Mouse (Mus musculus) monocyte, adult 5-6 weeks (primary cell): ENCODE data around the gene Prokr2. TPM values are rescaled to one million over a fixed set of nuclear protein-coding genes. Genes with fewer than 3 reads are reported as not detected.

Experiments
- ATAC-seq: fragments of 153-309, 156-312 bp; replicated peaks from 2 replicates; pipeline ENCODE4 v1.8.0; 2017; ENCODE audit warnings: mild to moderate bottlenecking; ENCODE audit not compliant: low TSS enrichment, insufficient number of reproducible peaks, severe bottlenecking, poor library complexity, low FRiP score
- total RNA-seq: library from RNA; stranded (forward); fragments of 200-1000, 200-491, 200-594 nt; gene quantifications from 3 replicates; pipeline ENCODE4 v1.2.3, GENCODE M21; 2017

Prokr2 gene
- total RNA-seq, 1 experiment from 2014 or later, result not detected

DNA sequence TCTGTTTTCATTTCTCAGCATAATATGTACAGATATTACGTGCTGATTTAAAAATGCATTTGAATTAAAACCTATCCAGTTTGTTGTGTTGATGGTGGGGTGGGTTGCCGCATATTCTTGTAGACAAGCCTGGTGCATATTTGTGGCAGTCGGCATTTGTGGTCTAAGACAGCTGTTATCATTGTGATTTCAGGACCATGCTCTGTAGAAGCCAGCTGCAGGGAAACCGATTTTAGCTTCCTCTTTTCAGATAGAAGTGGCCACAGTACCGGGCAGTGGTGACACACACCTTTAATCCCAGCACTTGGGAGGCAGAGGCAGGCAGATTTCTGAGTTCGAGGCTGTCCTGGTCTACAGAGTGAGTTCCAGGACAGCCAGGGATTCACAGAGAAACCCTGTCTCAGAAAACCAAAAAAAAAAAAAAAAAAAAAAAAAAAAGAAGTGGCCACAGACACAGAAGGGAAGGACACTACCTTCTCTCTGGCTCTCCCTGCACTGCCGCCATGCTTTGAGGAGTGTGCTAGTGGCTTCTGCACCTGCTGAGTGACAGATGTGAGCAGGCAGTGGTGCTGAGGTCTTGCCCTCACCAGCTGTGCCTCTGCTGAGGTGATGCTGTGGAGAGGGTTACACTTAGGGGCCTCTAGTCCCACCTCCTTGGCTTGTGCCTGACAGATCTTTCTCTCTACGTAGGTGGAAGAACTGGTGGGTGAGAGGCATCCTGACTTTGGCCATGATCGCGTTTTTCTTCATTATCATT is 91.4 kb downstream of the Prokr2 start:
- ATAC-seq, result no peak

DNA sequence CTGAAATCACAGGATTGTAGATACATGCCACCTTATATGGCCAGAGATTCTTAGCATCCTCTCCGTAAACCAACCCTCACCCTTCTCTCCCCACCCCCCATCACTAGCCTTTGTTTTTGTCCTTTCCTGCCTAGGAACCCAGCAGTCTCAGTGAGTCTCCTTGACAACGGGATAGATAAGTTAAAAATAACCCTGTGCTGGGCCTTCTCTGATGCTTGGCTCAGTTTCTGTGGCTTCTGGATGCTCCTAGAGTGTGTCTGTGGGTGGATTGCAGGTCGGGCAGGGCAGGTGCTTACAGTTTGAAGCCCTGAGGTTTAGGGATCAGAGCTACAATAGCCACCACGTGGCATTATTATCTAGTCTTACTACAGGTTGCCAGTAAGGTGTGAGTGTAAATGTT is 93.2 kb downstream of the Prokr2 start:
- ATAC-seq, result no peak

GRCm38 (mm10) chr2:132291265-132291664 is 94.0 kb downstream of the Prokr2 start:
- no peak for ATAC-seq

DNA sequence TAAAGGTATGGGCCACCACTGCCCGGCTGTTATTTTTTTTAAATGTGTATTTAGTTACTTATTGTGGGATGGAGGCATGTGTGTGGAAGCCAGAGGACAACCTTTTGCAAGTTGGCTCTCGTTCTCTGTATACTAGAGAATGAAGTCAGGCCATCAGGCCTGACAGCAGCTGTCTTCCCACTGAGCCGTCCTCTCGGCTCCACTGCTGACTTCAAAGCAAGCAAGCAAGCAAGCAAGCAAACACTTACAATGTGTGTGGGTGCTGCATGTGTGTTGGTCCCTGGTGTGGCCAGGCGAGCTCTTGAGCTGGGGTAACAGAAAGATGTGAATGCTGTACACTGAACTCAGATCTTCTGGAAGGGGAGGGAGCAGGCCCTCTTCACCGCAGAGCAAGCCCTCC is 94.4 kb downstream of the Prokr2 start:
- ATAC-seq, result no peak

DNA sequence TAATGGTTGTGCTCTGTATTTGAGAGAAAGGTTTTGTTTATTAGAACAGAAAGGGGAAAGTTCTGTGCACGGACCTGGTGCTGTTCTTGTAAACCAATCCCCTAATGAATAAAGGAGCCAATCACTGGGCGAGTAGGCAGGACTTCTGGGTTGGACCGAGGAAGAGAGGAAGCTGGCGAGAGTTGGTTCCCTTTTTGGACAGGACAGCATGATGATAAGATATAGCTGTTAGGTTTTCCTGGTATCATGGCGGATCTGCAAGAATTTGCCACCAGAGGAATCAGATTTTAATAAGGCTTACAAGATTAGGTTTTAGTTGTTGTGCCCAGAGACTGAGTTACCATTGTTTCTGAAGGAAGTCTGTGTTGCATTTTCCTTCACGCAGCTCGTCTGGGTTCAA is 96.0 kb downstream of the Prokr2 start:
- ATAC-seq, result peak; percentile 67; the same call in 1 of the 2 replicates

Other genes starting within 250 kb of the Prokr2 start
- gene Slc23a2, start 240.3 kb downstream of the Prokr2 start, total RNA-seq, result 15.0 to 28.8 TPM (median 17.0 TPM) in 3 replicates
- 11.2 to 19.1 TPM (median 15.5 TPM) in 3 replicates for gene Tmem230, start 137.6 kb downstream of the Prokr2 start, total RNA-seq
- 228 to 330 TPM (median 247 TPM) in 3 replicates for gene Pcna, start 132.1 kb downstream of the Prokr2 start, total RNA-seq
- 48.5 to 54.3 TPM (median 49.2 TPM) in 3 replicates for gene Cds2, start 122.3 kb downstream of the Prokr2 start, total RNA-seq
- 230 to 311 TPM (median 284 TPM) in 3 replicates for gene Gpcpd1, start 202.3 kb upstream of the Prokr2 start, total RNA-seq